Mouse (Mus musculus) lung, postnatal 25 days (tissue): Measurements from ENCODE around the gene Fam229a.
"Not testable (repeated sequence)": the region's sequence is repeated elsewhere in the genome, so short reads cannot be mapped to it uniquely, and the experiment has no call there.

Experiments
- DNase-seq: peaks from one replicate; pipeline ENCODE4 v3.0.0; 2022; ENCODE audit warnings: low spot score

The Fam229a gene

GRCm38 (mm10) chr4:129518519-129518918 is 27.5 kb downstream of the Fam229a start:
- no peak for DNase-seq

- no peak for DNase-seq
Observed at GRCm38 (mm10) chr4:129525338-129525737, 34.3 kb downstream of the Fam229a start.

GRCm38 (mm10) chr4:129525889-129526288 is 34.9 kb downstream of the Fam229a start:
- no peak for DNase-seq

- DNase-seq: not testable (repeated sequence)
Observed at GRCm38 (mm10) chr4:129528901-129529300, 37.9 kb downstream of the Fam229a start.

GRCm38 (mm10) chr4:129540012-129540411 is 49.0 kb downstream of the Fam229a start:
- no peak for DNase-seq
